Mouse (Mus musculus): Measurements from ENCODE around the gene Dcakd. TPM values are rescaled to one million over a fixed set of nuclear protein-coding genes. Genes with fewer than 3 reads are reported as not detected.

Dcakd gene
- polyA plus RNA-seq, 1 experiment from 2014 or later, result 41.7 TPM

DNA sequence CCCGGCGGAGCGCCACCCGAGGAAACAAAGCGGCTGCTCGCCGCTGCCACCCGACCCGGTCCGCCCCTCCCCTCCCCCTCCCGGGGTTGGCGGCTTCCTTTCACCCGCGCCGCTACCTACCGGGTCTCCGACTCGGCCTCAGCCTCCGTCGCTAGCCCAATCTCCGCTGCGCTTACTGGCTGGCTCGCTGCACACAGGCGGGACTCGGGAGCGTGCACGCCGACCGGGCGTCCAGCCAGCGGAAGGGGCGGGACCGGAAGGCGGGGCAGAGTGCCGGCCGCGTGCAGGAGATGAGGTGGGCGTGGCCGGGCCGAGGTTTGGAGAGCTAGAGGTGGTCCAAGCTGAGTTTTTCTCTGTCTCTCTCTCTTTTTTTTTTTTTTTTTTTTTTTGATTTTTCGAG lies 11.2 kb downstream of the Dcakd start:
- peak; percentile 99 for ATAC-seq

DNA sequence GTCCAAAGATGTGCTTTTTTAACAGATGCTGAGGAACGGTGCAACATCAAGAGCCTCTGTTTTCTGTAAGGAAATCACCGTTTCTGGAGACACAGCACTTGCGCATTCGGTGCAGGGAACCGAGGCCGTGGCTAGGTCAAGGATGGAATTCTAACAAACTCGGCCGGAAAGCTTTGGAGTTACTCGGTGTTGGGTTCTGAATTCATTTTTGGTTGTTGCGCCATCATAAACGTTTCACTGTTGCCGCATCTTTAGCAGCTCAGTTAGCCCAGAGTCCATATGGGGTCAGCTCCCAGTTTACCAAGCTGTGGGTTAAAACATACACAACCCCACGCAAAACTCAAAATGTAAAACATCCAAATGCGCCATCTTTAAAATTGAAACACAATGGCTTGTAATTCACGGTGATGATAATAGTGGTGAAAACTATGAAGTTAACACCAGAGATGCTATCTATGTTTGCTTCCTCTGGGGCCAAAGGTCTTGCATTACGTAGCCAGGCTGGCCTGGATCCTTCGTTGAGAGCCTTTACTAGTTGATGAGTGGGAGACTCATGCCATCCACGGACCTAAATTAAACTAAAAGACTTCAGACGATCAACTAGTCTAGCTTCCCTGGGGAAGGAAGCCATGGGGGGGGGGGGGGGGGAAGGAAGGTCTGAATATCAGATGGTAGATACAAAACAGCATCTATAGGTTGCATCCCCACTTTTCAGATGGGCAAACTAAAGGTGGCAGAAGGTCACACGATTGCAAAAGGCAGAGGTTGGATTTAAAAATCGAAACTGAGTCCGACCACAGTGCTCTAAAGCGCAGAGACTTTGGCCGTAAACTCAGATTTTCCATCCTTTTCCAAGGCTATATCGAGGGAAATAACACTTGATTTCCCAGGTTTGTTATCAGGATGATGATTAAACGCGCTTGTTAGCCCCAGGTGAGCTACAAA lies 12.0 kb downstream of the Dcakd start:
- WGBS (ENCODE audit: insufficient replicate concordance), result 42% methylated on average over 27 of the region's 27 CpGs
- Histone ChIP-seq H3K27ac (peak overlapping the region; percentile 81), H3K9ac (peak overlapping the region; percentile 86), H3K4me3 (peak overlapping the region; percentile 80), H3K9me3 (replicated peaks) (no peaks in the 10 kb centered on the region), H3K4me1 (peaks cover 45% of the 10 kb centered on the region), H3K36me3 (peaks cover 36% of the 10 kb centered on the region), H3K4me2 (peak overlapping the region; percentile 90), H3K27me3 (replicated peaks) (no peaks in the 10 kb centered on the region)
- ATAC-seq, result no peak

More for the DNA sequence above, 11.2 kb downstream of the Dcakd start:
- Histone ChIP-seq H3K4me1 (peaks cover 42% of the 10 kb centered on the region), H3K27me3 (replicated peaks) (no peaks in the 10 kb centered on the region), H3K9ac (peak overlapping the region; percentile 86), H3K27ac (peak overlapping the region; percentile 81), H3K4me3 (peak overlapping the region; percentile 80), H3K4me2 (peak overlapping the region; percentile 90), H3K9me3 (replicated peaks) (no peaks in the 10 kb centered on the region), H3K36me3 (peaks cover 41% of the 10 kb centered on the region)
- WGBS (ENCODE audit: insufficient replicate concordance), result 0% methylated on average over 40 of the region's 41 CpGs

DNA sequence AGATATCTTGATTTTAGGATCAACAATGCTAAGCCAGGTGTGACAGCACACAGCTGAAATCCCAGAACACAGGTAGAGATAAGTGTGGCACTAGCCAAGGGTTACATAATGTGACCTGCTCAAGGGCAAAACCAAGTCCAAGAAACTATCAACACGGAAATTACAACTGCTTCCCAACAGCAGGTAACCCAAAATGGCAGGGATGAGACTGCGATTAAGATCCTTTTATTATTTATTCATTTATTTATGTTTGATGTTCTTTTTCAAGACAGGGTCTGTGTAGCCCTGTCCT lies 17.0 kb downstream of the Dcakd start:
- ATAC-seq, result no peak
- H3K9ac ChIP-seq, result no peak overlapping the region
- H3K4me1 ChIP-seq, result peaks cover 55% of the 10 kb centered on the region
- peak overlapping the region; percentile 2; the same call in 1 of the 2 replicates for H3K27ac ChIP-seq
- no peaks in the 10 kb centered on the region for H3K27me3 ChIP-seq (replicated peaks)
- H3K36me3 ChIP-seq, result peaks cover 22% of the 10 kb centered on the region
- 68% methylated on average over 2 of the region's 2 CpGs for WGBS (ENCODE audit: insufficient replicate concordance)
- H3K4me3 ChIP-seq, result no peak overlapping the region
- no peak overlapping the region for H3K4me2 ChIP-seq
- no peaks in the 10 kb centered on the region for H3K9me3 ChIP-seq (replicated peaks)

DNA sequence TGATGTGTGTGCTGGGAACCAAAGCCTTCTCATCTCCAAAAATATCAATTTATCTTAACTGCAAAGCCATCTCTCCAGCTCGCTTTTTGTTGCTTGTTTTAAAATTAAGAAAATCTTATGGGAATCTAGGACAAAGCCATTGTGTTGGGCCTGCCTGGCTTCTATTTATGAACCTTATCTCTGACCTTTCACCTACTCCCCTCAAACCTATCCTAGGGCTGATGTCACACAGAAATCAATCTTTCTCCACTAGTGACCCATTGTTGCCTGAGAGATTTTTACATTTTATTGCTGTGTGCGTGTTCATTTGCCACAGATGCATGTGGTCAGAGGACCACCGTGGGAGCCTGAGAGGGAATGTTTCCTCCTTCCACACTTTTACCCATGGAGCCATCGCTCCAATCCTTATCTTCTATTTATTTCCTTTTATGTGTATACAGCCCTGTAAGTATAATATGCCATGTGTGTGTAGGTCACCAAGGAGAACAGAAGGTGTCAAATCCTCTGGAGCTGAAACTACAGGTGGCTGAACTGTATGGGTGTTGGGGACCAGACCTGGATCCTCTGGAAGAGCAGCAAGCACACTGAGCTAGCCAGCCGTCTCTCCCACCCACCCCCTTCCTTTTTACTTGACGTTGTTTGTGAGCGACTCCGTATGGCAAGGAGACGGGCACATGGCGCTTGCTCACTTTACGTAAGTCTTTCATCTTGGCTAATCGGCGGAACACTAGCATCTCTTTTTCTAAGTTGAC lies 17.5 kb downstream of the Dcakd start:
- Histone ChIP-seq H3K27ac (peak overlapping the region; percentile 2; the same call in 1 of the 2 replicates), H3K9me3 (replicated peaks) (no peaks in the 10 kb centered on the region), H3K27me3 (replicated peaks) (no peaks in the 10 kb centered on the region), H3K4me3 (no peak overlapping the region), H3K4me1 (peaks cover 53% of the 10 kb centered on the region), H3K4me2 (no peak overlapping the region), H3K9ac (no peak overlapping the region), H3K36me3 (peaks cover 22% of the 10 kb centered on the region)
- ATAC-seq, result no peak
- 74% methylated on average over 13 of the region's 13 CpGs for WGBS (ENCODE audit: insufficient replicate concordance)

DNA sequence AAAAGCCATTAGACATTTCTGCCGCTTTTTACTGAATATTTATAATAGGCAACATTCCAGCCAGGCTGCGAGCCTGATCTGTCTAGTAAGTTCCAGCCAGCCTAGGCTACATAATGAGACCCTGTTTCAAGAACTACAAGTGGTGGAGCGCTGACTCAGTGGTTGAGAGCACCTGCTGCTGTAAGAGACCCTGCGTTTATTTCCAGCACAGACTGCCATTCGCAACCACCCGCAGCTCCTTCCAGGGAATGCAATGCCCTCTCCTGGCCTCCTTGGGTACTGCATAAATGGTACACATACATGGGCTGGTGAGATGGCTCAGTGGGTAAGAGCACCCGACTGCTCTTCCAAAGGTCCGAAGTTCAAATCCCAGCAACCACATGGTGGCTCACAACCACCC lies 18.9 kb downstream of the Dcakd start:
- WGBS (ENCODE audit: insufficient replicate concordance), result 81% methylated on average over 8 of the region's 8 CpGs
- no peak for ATAC-seq
- Histone ChIP-seq H3K4me2 (no peak overlapping the region), H3K4me1 (peaks cover 51% of the 10 kb centered on the region), H3K9me3 (replicated peaks) (no peaks in the 10 kb centered on the region), H3K36me3 (peaks cover 15% of the 10 kb centered on the region), H3K9ac (no peak overlapping the region), H3K27me3 (replicated peaks) (no peaks in the 10 kb centered on the region), H3K27ac (no peak overlapping the region), H3K4me3 (no peak overlapping the region)

DNA sequence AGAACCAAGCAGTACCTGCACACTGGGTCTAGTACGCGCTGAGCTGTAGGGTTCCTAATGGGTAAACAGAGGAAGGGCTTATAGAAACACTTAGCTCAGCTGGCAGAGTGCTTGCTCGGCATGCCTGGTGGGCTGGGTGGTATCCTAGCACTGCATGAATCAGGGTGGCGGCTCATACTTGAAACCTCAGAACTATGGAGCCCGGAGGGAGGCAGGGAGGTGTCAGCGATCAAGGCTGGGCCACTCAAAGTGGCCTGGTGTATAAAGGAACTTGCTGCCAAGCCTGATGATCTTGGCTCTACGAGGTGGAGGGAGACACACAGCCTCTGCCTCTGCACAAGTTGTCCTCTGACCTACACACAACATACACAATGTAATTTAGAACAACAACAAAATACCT lies 19.6 kb downstream of the Dcakd start:
- ATAC-seq, result no peak
- Histone ChIP-seq H3K27me3 (replicated peaks) (no peaks in the 10 kb centered on the region), H3K4me1 (peaks cover 51% of the 10 kb centered on the region), H3K9me3 (replicated peaks) (no peaks in the 10 kb centered on the region), H3K4me3 (no peak overlapping the region), H3K27ac (0 out of 2 replicates have a peak overlapping the region, but pooled peaks have one; percentile 30), H3K9ac (no peak overlapping the region), H3K4me2 (no peak overlapping the region), H3K36me3 (peaks cover 13% of the 10 kb centered on the region)
- WGBS (ENCODE audit: insufficient replicate concordance), result 76% methylated on average over 7 of the region's 7 CpGs

DNA sequence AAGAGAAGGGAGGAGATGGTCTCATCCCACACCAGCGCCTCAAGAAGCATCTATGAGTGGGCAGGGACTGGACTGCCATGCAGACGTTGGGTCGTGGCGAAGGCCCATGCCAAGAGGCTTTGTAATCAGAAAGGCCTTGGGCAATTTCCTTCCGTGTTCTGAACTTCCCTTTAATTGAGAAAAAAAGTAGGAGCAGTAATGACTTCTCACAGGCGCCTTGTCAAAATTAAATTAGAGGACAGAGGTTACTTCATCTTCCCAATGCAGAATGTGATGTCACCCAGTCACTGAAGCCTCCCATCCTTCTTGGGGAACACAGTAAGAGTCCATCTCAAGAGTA lies 21.2 kb downstream of the Dcakd start:
- ATAC-seq, result no peak
- H3K9me3 ChIP-seq (replicated peaks), result no peaks in the 10 kb centered on the region
- WGBS (ENCODE audit: insufficient replicate concordance), result 50% methylated on average over 6 of the region's 6 CpGs
- no peak overlapping the region for H3K4me2 ChIP-seq
- H3K27ac ChIP-seq, result peak overlapping the region; percentile 64; the same call in 1 of the 2 replicates
- H3K4me1 ChIP-seq, result peaks cover 51% of the 10 kb centered on the region
- no peaks in the 10 kb centered on the region for H3K27me3 ChIP-seq (replicated peaks)
- no peak overlapping the region for H3K4me3 ChIP-seq
- H3K9ac ChIP-seq, result no peak overlapping the region
- H3K36me3 ChIP-seq, result peaks cover 7% of the 10 kb centered on the region

DNA sequence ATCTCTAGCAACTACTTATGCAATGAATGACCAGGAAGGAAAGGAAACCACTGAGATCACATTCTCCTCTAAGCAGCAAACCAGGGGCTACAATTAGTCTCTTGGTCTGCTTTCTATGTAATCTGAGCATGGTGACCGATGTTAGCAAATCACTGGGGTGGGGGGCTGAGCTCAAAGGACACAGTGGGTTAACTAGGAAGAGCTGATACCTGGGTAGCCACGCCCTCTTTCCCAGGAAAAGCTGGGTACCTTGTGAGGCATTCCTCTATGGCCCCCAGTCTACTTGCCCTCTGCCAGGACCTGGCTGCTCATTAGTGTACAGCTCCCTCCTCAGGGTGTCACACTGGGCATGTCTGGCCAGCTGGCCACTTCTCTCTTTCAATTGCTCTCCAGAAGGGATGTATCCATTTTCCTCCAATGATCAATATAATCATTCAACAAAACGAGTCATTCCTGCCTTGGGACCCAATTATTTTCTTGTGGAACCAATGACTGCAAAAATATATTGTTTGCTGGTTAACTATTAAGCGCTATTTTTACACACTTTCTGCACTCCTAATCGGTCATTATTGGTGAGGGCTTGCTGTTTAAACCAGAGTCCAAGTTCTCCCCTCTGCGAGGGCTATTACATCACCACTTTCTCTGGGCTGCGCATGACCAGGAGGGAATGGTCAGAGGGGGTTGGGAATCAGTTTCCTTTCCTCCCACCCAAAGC lies 21.7 kb downstream of the Dcakd start:
- H3K36me3 ChIP-seq, result peaks cover 6% of the 10 kb centered on the region
- ATAC-seq, result 0 out of 2 replicates have a peak, but pooled peaks have one; percentile 38
- no peak overlapping the region for H3K4me3 ChIP-seq
- no peaks in the 10 kb centered on the region for H3K9me3 ChIP-seq (replicated peaks)
- 63% methylated on average over 7 of the region's 7 CpGs for WGBS (ENCODE audit: insufficient replicate concordance)
- peak overlapping the region; percentile 64; the same call in 1 of the 2 replicates for H3K27ac ChIP-seq
- H3K4me1 ChIP-seq, result peaks cover 50% of the 10 kb centered on the region
- H3K27me3 ChIP-seq (replicated peaks), result no peaks in the 10 kb centered on the region
- no peak overlapping the region for H3K4me2 ChIP-seq
- H3K9ac ChIP-seq, result no peak overlapping the region

DNA sequence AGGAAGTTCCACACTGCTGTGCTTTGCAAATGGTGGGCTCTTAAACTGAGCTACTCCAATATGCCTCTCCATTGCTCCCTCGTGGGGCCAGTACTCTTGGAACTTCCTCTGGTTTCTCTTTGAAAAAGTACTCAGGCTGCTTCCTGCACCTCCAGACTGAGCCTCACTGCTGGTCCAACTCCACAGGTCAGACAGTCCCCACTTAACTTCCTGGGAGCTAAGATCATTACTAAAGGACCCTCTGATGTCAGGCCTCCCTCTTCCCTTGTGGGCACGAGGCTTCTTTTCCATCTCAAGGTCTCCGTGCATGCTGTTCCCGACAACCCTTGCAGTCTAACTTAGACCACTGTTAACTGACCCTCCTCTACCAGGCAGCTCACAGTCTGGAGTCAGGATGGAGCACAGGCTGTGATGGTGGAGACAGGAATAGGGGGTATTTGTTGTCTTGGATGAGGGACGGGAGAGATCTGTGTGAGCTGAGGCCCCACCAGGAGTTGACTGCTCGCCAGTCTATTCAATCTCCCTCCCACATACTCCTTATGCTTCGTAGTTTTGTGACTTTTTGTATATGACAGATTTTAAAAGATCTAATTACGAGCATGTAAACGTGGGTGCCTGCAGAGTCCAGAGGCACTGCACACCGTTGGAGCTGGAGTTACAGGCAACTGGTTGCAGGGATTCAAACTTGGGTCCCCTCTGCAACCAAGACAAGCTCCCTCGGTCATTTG lies 22.7 kb downstream of the Dcakd start:
- Histone ChIP-seq H3K36me3 (peaks cover 6% of the 10 kb centered on the region), H3K4me3 (no peak overlapping the region), H3K9me3 (replicated peaks) (no peaks in the 10 kb centered on the region), H3K27me3 (replicated peaks) (no peaks in the 10 kb centered on the region), H3K9ac (no peak overlapping the region), H3K4me2 (no peak overlapping the region), H3K27ac (no peak overlapping the region), H3K4me1 (peaks cover 40% of the 10 kb centered on the region)
- ATAC-seq, result no peak
- WGBS (ENCODE audit: insufficient replicate concordance), result 74% methylated on average over 11 of the region's 11 CpGs

DNA sequence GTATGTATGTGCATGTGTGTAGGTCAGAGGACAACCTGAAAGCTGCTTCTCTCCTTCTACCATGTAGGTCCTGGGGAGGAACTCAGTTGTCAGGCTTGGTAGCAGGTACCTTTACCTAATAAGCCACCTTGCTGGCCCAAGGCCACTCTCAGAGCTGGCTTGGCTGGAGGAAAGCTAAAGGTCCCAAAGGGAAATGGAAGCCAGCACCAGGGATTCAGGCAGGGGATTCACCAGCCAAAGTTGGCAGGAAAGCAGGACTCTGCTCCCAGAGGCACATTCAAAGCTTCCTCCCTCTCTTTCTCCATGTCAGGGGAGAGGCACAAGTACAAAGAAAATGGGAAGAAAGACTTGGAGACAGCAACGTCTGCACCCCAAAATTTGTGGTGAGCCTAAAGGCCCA lies 23.3 kb downstream of the Dcakd start:
- peaks cover 41% of the 10 kb centered on the region for H3K4me1 ChIP-seq
- H3K9ac ChIP-seq, result no peak overlapping the region
- H3K27me3 ChIP-seq (replicated peaks), result no peaks in the 10 kb centered on the region
- no peak for ATAC-seq
- H3K4me2 ChIP-seq, result no peak overlapping the region
- no peak overlapping the region for H3K27ac ChIP-seq
- H3K36me3 ChIP-seq, result peaks cover 11% of the 10 kb centered on the region
- H3K9me3 ChIP-seq (replicated peaks), result no peaks in the 10 kb centered on the region
- no peak overlapping the region for H3K4me3 ChIP-seq
- 37% methylated on average over 1 of the region's 1 CpGs for WGBS (ENCODE audit: insufficient replicate concordance)

DNA sequence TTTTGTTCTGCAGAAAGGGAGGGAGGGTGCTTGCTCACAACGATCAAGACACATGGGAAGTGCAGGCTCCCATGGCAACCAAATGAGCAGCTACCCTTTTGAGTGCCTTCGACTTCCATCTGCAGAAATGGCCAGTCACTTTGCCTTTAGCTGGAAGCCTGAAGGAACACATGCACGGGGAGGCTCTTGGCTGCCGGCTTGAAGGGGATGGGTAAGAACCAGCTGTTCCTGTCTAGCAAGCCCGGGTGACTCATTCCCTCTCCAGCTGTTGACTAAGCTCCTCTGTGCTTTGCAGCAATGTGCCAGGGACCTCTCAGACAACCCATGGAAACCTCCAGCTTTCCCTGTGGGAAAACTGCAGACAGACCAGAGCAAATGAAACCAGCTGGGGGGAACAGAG lies 24.9 kb downstream of the Dcakd start:
- no peak for ATAC-seq
- H3K27ac ChIP-seq, result no peak overlapping the region
- H3K4me1 ChIP-seq, result peaks cover 52% of the 10 kb centered on the region
- no peak overlapping the region for H3K4me3 ChIP-seq
- no peaks in the 10 kb centered on the region for H3K9me3 ChIP-seq (replicated peaks)
- no peak overlapping the region for H3K4me2 ChIP-seq
- WGBS (ENCODE audit: insufficient replicate concordance), result 59% methylated on average over 5 of the region's 5 CpGs
- peaks cover 25% of the 10 kb centered on the region for H3K36me3 ChIP-seq
- no peaks in the 10 kb centered on the region for H3K27me3 ChIP-seq (replicated peaks)
- no peak overlapping the region for H3K9ac ChIP-seq

Data from liver, embryonic 12.5 days (tissue).